Mouse (Mus musculus) G1E (cell line): ENCODE results near the gene Sorcs2. TPM values are rescaled to one million over a fixed set of nuclear protein-coding genes. Genes with fewer than 3 reads are reported as not detected.

Source experiments
- ATAC-seq: 2 replicates; pipeline ENCODE4 v1.8.0; 2016; ENCODE audit warnings: mild to moderate bottlenecking; ENCODE audit not compliant: insufficient number of reproducible peaks, poor library complexity, low FRiP score, severe bottlenecking; ENCODE audit errors: extremely low read depth
- DNase-seq: peaks from one replicate; pipeline ENCODE4 v3.0.0; 2012; ENCODE audit warnings: low spot score
- H3K27me3 ChIP-seq: 2 replicates; pipeline ENCODE4 v1.6.1; 2012; ENCODE audit warnings: mild to moderate bottlenecking, low read length, inconsistent platforms; ENCODE audit not compliant: insufficient read depth
- H3K36me3 ChIP-seq: replicated peaks from 2 replicates; pipeline ENCODE3; 2012; ENCODE audit warnings: mild to moderate bottlenecking, inconsistent platforms
- H3K4me1 ChIP-seq: 2 replicates; pipeline ENCODE4 v1.6.1; 2012; ENCODE audit warnings: low read depth, low read length, inconsistent platforms, mixed read lengths; ENCODE audit not compliant: insufficient read depth
- H3K4me3 ChIP-seq: 2 replicates; pipeline ENCODE4 v1.5.1; 2012; ENCODE audit warnings: low read depth, mild to moderate bottlenecking, inconsistent platforms, low read length, moderate library complexity, mixed read lengths
- H3K9me3 ChIP-seq: replicated peaks from 2 replicates; pipeline ENCODE4 v1.6.1; 2012; ENCODE audit warnings: inconsistent platforms
- CTCF ChIP-seq: IDR thresholded peaks from 2 replicates; pipeline ENCODE4 v1.5.1; 2012; ENCODE audit warnings: low read depth, low read length, inconsistent platforms, mixed read lengths
- GATA1 ChIP-seq: IDR thresholded peaks from 2 replicates; pipeline ENCODE4 v1.6.1; 2012; ENCODE audit warnings: borderline replicate concordance, low read length, inconsistent platforms, mixed read lengths
- GATA2 ChIP-seq: IDR thresholded peaks from 2 replicates; pipeline ENCODE4 v1.6.1; 2012; ENCODE audit warnings: low read depth, low read length, inconsistent platforms, borderline replicate concordance
- POLR2AphosphoS5 ChIP-seq: IDR thresholded peaks from 2 replicates; pipeline ENCODE4 v1.6.1; 2012; ENCODE audit warnings: low read depth, low read length, inconsistent platforms; ENCODE audit not compliant: insufficient replicate concordance
- TAL1 ChIP-seq: conservative IDR thresholded peaks from 2 replicates; pipeline ENCODE4 v1.6.1; 2012; ENCODE audit warnings: low read depth, low read length, inconsistent platforms, mixed read lengths
- polyA plus RNA-seq: library from polyadenylated mRNA; stranded (reverse); fragments of >175 nt; gene quantifications from 2 replicates; pipeline ENCODE4 v1.2.3, GENCODE M21; 2012
- total RNA-seq, 2 experiments: library from RNA; stranded (forward) in 1 of 2; stranded (reverse) in 1 of 2; fragments of 200-1000 nt in 1 of 2; fragments of >200 nt in 1 of 2; fragmentation: Nextera tagmentation in 1 of 2; gene quantifications; 2 replicates each; pipeline ENCODE4 v1.2.3; 2014 to 2017

The Sorcs2 gene
- total and polyA plus RNA-seq, 3 experiments = 0.04 to 0.22 TPM; not detected in 1

DNA sequence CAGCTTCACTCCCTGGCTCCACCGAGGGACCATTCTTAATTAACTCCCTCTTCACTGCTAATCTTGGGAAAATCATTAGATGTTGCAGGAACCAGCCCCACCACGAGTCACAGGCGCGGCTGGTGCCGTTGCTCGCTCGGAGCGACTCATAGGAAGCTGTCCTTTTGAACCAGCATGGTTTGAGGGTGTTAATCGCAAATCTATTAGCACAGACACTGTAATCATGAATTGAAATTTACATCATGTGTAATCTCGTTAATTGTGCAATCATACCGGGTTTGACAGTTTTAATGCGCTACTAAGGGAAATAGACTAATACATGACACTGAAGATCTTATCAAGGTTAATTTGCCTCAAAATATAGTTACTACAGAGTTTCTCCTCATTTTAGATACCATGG is 118.0 kb downstream of the Sorcs2 start:
- Histone ChIP-seq H3K4me3 (no peak overlapping the region), H3K27me3 (no peaks in the 10 kb centered on the region), H3K9me3 (no peaks in the 10 kb centered on the region), H3K4me1 (no peaks in the 10 kb centered on the region), H3K36me3 (no peaks in the 10 kb centered on the region)
- DNase-seq = no peak
- no peak for ATAC-seq
- TF ChIP-seq POLR2AphosphoS5 = no peak
- no peak for TF ChIP-seq CTCF
- no peak for TF ChIP-seq GATA2
- TF ChIP-seq GATA1 = no peak
- no peak for TF ChIP-seq TAL1

DNA sequence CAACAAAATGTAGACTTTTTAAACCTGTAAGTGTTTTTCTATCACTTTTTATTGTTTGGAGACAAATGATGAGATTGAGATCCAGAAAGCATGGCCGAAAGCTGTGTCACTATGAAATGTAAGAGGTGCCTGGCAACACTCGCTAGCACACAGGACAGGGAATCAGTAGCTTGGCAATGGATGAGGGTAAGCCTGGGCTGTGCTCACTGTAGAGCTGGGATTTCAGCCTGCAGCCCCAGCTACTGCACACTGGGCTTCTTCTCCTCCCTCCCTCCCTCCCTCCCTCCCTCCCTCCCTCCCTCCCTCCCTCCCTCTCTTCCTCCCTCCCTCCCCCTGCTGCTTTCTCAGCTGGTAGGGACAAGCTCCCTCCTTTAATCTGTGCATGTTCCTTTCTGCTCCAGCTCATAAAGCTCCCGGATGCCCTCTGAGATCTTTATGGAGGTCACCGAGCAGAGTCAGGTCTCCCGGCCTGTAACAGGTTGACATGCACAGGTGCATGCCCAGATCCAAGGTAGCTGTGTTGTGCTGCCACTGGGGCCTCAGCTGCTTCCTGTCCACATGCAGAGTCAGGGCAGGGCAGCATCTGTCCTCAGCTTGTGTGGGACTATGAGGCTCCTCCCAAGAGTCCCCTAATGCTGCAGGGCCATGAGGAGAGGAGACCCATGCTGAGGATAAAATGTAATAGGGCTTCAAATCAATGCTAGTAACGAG is 123.1 kb downstream of the Sorcs2 start:
- no peaks in the 10 kb centered on the region for H3K4me1 ChIP-seq
- ATAC-seq = no peak
- H3K36me3 ChIP-seq = no peaks in the 10 kb centered on the region
- DNase-seq = no peak
- H3K9me3 ChIP-seq = 0 out of 2 replicates have a peak, but pooled peaks cover 4% of the 10 kb centered on the region
- no peak overlapping the region for H3K4me3 ChIP-seq
- TF ChIP-seq GATA2 (no peak), POLR2AphosphoS5 (no peak), TAL1 (no peak), CTCF (no peak), GATA1 (no peak)
- H3K27me3 ChIP-seq = no peaks in the 10 kb centered on the region

DNA sequence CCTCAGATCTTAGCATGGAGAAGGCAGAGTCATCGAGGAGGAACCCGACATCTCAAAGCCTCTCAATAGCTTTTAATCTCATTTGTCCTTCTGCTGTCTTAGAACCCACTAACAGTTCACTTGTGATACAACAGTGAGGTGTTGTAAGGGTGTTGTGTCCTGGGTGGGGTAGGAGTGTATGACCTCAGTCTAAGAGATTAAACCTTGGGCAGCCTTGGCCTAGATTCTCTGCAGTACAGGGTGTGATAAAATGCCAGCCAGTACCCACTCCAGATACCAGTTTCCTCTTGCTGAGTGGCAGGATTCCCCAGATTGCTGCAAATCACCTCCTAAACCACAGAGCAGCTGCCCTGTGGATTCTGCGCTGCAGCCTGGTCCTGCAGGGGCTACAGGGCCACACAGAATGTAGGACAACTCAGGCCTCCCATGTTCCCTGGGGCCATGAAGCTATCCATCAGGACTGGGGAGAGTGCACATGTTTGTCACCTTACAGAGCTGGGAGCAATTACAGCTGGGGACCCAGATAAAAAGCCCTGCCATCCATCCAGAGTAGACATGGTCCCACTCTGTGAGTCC is 130.7 kb downstream of the Sorcs2 start:
- TF ChIP-seq GATA2 (no peak), TAL1 (no peak), POLR2AphosphoS5 (no peak), CTCF (no peak), GATA1 (no peak)
- H3K27me3 ChIP-seq = no peaks in the 10 kb centered on the region
- DNase-seq (no peak), ATAC-seq (no peak)
- 0 out of 2 replicates have a peak, but pooled peaks cover 4% of the 10 kb centered on the region for H3K9me3 ChIP-seq
- H3K4me3 ChIP-seq = no peak overlapping the region
- no peaks in the 10 kb centered on the region for H3K36me3 ChIP-seq
- no peaks in the 10 kb centered on the region for H3K4me1 ChIP-seq

DNA sequence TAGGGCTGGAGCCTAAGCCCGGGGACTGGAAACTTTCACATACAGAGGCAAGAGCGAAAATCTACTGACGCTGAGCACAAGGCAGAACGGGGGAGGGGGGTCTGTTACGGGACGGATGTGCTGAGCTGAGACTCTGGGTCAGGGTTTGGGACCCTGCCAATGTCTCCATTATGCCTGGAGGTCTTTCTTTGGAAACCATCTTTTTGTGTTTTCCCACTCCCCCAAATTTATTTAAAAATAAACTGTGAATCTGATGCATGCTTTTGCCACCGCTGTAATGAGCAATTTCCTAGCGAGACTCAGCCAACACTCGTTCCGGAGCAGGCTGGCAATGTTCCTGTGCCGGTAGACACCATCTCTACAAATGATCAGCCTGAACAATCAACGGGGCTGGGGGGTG is 137.1 kb downstream of the Sorcs2 start:
- Histone ChIP-seq H3K27me3 (no peaks in the 10 kb centered on the region), H3K4me3 (no peak overlapping the region), H3K9me3 (no peaks in the 10 kb centered on the region), H3K36me3 (no peaks in the 10 kb centered on the region), H3K4me1 (no peaks in the 10 kb centered on the region)
- TF ChIP-seq TAL1 (no peak), CTCF (no peak), GATA1 (no peak), GATA2 (no peak), POLR2AphosphoS5 (no peak)
- DNase-seq (no peak), ATAC-seq (no peak)

DNA sequence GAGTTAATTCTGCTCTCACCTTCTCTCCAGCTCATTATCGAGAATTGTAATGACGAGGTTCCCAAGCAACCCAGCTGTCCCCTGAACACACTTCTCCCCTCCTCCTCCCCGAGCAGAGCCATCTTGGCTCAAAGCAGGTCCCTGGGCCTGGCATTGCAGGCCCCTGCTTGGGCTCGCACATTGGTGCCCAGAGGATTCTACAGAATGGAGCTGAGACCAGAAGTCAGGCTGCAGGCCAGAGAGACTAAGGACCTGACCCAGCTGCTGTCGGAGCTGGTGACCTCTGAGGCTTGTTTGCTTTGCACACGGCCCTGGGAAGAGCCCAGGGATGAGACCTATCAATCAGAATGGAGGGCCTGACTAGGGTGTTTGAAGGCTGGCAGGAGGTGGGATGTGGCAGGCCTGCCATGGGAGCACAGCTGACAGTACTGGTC is 138.2 kb downstream of the Sorcs2 start:
- ATAC-seq = no peak
- Histone ChIP-seq H3K9me3 (no peaks in the 10 kb centered on the region), H3K4me1 (no peaks in the 10 kb centered on the region), H3K27me3 (no peaks in the 10 kb centered on the region), H3K4me3 (no peak overlapping the region), H3K36me3 (no peaks in the 10 kb centered on the region)
- no peak for DNase-seq
- TF ChIP-seq TAL1 = no peak
- TF ChIP-seq CTCF = no peak
- no peak for TF ChIP-seq GATA2
- TF ChIP-seq GATA1 = no peak
- no peak for TF ChIP-seq POLR2AphosphoS5

DNA sequence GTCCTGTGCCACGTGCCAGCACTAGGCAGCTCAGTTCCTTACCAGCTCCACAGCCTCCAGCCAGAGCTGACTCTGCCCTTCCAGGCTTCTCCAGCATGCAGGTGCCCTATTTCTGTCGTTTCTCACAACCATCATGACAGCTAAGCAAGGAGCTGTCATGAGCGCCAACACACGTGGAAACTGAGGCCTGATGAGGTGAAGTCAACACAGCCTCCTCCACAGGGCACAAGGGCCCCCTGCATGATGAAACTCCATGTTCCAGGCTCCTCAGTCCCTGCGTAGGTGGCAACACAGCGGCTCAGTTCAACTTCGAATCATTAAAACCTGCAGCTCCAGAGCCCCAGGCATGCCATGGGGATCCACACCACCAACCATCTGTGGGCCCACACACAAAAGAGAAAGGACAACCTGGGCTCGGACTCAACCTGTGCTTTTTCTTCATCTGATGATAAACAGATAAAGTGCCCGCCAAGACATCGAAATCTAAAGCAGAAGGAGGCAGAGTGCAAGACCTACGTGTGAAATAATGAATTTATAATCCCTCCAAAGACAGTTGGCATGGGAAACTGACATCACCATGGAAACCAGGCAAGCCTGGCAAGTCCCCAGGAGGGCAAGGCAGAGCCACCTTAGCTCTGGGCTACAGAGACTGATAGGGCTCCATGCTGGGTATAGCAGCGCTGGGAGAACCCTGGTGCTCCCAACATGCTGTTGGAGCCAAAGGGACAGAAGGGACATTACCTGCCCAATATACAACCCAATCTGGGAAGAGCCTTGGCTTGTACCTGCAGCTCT is 139.4 kb downstream of the Sorcs2 start:
- no peak for ATAC-seq
- TF ChIP-seq POLR2AphosphoS5 = no peak
- TF ChIP-seq GATA2 = no peak
- TF ChIP-seq GATA1 = no peak
- no peak for TF ChIP-seq TAL1
- TF ChIP-seq CTCF = no peak
- H3K27me3 ChIP-seq = no peaks in the 10 kb centered on the region
- no peaks in the 10 kb centered on the region for H3K4me1 ChIP-seq
- no peaks in the 10 kb centered on the region for H3K36me3 ChIP-seq
- no peaks in the 10 kb centered on the region for H3K9me3 ChIP-seq
- DNase-seq = no peak
- no peak overlapping the region for H3K4me3 ChIP-seq
